Mouse (Mus musculus) embryo, embryonic 11.5 days (tissue): ENCODE results near the gene Strada.
"Not testable (repeated sequence)": the region's sequence is repeated elsewhere in the genome, so short reads cannot be mapped to it uniquely, and the experiment has no call there.

ENCODE experiments used
- DNase-seq: peaks from one replicate; pipeline ENCODE4 v3.0.0-alpha.2; 2012; ENCODE audit warnings: low read depth, low spot score

Gene Strada

GRCm38 (mm10) chr11:106202123-106202465 lies at the start of gene Strada:
Gene Strada (minus strand): TSS chr11:106202168.
- no peak for DNase-seq

DNA sequence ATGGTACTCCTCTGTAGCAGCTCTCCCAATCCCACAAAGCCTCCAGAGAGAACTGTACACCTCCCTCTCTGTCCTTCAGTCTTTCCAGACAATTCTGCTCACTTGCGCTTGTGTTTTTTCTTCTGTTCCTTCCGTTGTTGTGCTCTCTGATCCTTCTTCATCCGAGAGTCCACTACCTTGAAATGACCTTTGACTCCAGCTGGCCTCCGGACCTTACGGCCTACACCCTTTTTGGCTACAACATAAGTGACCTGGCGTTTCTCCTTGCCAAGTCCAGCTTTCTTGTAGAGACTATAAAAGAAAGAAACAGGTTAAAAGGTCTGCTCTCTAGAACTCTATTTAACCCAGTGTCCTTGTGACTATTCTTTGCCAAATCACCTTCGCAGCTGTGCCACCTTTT lies 47.4 kb upstream of the Strada start:
- no peak for DNase-seq

- no peak for DNase-seq
Measured at GRCm38 (mm10) chr11:106246834-106247233, 44.9 kb upstream of the Strada start.

DNA sequence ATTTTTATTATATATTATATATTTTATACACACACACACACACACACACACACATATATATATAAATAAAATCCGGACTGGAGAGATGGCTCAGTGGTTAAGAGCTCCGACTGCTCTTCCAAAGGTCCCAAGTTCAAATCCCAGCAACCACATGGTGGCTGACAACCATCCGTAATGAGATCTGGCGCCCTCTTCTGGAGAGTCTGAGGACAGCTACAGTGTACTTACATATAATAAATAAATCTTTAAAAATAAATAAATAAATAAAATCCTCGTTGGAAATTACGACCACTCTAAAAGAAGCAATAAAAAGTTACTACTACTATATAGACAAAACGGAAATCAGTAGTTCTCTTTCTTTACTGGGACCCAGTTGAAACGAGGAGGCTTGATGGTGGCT lies 32.0 kb upstream of the Strada start:
- not testable (repeated sequence) for DNase-seq

DNA sequence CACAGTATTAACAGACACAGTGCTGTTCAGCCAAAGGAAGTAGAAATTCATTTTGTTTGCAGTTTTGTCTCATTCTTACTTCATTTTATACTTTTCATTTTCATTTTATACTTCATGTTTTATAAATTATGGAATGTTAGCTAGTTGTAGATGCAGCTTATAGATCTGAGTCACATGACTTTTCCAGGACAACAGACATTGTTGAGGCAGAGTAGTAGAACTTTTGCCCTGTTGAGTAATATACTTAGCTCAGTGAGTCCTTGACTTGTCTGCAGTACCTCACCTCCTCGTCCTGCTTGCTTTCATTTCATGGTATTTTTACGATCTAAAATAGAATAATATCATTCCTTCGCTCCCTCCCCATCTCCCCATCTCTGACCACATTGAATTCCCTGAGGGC lies 18.6 kb upstream of the Strada start:
- DNase-seq, result no peak

- DNase-seq, result peak; percentile 92
Measured at GRCm38 (mm10) chr11:106216730-106217490, 14.9 kb upstream of the Strada start, which contains the start of gene Ddx42. Gene Ddx42 (plus strand): TSS chr11:106216926.

DNA sequence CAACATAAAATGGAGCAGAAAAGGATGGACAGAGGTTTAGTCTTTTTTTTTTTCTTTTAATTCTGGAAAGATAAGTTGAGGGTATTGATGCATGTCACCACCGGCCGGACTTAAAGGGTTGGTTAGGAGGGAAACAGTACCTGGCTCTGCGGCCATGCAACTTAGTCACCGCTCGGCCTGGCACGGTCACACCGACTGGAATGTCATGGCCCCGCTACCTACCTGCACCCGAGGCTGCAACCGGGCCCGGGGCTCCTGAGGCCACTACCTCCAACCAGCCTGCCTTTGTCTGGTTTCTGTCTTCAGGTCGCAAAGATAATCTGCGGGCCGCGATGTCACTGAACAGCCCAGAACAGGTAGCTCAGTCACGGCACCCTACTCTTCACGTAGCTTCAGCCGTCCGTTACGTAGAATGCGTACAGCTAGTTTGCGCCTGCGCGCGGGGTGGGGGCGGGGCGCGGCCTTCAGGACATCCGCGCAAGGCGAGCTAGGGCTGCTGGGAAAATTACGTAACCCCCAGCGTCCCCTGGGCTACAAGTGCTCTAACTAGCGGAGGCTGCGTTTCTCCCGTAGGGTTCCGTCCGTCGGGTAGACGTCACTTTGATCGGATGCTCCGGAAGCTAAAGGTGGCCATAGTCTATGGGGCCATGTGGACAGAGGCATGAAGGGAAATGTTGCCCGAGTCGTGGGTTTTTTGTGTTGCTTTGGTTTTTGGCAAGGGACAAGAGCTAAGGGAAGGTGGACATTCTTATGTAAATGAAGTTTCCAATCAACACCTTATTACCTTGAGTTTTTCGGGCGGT lies 14.2 kb upstream of the Strada start, which contains the start of gene Ccdc47:
TSS of gene Ccdc47 (minus strand) at position 418 of the 803 bp plus-strand sequence.
- peak; percentile 98 for DNase-seq

DNA sequence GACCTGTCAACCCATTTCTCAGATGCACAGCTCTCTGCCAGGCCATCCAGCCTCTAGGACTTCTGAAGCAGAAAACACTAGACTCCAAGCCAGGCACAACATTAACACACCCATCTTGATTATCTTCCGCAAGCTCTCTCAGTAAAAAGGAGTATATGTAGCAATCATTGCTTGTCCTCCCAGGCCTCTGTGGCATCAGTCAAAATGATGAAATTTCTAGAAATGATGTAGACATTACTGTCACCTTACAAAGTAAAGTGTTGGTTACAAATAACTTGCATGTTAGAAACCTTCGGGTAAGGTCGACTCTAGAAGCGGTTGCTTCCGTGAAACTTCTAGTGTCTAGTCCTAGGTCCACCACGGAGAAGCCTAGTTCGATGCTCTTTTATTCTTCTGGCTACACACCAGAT lies 13.5 kb upstream of the Strada start:
- DNase-seq, result no peak

GRCm38 (mm10) chr11:106214856-106215255 lies 12.9 kb upstream of the Strada start:
- DNase-seq, result no peak

- no peak for DNase-seq
Measured at GRCm38 (mm10) chr11:106212771-106213170, 10.8 kb upstream of the Strada start.

DNA sequence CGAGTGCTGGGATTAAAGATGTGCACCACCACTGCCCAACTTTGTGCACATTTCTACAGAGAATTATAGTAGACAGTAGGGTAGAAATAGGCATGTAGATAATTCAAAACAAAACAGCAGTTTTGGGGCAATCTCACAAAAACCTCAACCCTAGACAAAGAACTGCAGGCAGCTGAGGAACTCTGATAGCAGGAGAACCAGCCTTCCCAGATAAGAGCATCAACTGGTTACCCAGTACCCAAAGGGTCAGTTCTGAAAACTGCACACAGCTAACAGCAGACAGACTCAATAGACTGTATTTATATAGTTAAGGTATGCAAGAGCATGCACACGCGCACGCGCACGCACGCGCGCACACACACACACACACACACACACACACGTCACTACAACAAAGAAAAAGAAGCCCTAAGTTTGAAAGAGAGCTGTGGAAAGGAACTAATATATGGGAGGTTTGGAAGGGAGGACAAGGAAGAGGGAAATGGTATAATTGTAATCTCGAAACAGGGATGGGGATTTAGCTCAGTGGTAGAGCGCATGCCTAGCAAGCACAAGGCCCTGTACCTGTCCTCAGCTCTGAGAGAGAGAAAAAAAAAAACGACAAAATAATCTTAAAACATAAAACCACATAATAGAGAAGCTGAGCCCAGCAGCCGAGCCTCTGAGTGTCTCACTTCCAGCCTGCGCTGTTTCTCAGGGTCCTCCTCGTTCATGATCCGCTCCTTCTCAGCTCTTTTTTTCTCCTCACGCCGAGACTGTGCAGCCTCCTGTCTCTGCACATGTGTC lies 438 bp downstream of the Strada start:
- DNase-seq, result no peak

DNA sequence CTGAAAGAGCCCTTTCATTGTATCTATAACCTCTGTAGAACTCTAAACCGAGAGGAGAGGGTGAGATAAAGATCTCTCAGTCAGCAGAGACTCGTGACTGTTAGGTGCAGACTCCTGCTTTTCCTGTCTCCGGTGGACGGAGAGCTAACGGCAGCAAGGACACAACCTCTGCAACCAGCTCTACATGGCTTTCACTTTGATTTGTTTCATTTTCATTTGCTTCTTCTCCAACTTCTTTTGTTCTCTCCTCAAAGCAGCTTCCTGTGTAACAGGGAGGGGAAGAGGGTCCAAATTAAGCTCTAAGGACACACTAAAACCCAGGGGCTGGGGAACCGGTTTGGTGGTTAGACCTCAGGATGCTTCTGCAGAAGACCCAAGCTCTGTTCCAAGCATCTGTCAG lies 1.2 kb downstream of the Strada start:
- no peak for DNase-seq

- not testable (repeated sequence) for DNase-seq
Measured at GRCm38 (mm10) chr11:106199997-106200396, 2.0 kb downstream of the Strada start.

DNA sequence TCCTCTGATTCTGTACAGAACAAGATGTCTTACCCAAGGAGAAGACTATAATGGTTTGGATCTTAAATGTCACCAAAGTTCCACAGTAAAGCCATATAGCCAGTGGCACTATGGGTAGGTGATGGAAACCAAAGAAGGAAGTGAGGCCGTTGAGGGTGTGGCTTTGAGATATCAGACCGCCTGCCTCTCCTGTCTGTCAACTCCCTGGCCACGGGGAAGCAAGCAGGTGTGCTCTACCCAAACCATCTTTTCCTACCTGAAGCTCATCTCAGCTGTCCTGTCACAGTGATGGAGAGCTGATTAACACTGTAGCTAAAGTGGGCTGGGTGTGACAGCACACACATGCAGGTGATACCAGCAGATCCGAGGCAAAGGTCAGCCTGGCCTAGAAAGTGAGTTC lies 3.7 kb downstream of the Strada start:
- no peak for DNase-seq

DNA sequence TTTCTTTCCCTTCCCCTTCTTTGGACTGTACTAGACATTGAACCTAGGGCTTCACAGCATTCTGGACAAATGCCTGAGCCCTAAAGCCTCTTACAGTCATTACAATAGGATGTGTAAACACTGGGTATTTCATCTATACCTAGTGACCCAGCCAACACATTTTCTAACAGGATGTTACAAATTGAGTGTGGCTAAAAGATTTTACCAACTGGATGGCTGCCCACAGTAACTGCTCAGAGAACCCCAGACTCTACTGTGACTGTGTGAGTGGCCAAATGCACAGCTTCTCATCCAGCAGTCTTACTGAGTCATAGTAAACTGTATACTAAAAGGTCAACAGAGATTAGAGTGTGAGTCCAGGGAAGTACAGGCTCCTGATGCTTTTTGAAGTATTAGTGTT lies 6.6 kb downstream of the Strada start:
- no peak for DNase-seq

DNA sequence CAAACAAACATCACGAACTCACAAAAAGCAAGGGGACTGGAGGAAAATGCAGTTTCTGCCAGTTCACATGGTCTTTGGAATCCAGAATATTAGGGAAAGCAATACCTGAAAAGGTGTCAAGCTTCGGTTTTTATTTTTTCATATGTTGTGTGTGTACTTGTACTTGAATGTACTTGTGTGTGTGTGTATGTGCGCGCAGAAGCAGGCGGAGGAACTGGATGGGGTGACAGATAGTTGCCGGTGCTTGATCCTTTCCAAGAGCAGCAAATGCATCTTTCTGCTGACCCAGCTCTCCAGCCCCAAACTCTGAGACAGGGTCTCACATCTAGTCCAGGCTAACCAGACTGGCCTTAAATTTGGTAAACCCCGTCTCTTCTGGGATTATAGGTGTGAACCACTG lies 7.1 kb downstream of the Strada start:
- no peak for DNase-seq

DNA sequence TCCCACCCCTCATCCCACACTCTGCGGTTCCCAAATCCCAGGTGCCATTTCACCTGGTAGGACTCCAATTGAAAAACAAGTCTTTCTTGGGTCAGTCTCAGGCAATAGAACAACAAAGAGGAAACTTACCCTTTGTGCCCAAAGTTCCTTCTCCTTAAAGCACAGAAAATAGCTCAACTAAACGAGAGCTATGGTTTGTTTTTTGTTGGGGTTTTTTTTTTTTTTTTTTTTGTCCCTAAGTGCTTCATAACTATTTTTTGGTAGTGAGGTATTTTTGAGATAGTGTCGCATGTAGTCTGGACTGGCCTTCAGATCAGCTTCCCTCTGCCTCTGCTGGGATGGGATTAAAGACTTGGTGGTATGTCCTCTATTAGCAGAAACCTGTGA lies 7.8 kb downstream of the Strada start:
- no peak for DNase-seq

DNA sequence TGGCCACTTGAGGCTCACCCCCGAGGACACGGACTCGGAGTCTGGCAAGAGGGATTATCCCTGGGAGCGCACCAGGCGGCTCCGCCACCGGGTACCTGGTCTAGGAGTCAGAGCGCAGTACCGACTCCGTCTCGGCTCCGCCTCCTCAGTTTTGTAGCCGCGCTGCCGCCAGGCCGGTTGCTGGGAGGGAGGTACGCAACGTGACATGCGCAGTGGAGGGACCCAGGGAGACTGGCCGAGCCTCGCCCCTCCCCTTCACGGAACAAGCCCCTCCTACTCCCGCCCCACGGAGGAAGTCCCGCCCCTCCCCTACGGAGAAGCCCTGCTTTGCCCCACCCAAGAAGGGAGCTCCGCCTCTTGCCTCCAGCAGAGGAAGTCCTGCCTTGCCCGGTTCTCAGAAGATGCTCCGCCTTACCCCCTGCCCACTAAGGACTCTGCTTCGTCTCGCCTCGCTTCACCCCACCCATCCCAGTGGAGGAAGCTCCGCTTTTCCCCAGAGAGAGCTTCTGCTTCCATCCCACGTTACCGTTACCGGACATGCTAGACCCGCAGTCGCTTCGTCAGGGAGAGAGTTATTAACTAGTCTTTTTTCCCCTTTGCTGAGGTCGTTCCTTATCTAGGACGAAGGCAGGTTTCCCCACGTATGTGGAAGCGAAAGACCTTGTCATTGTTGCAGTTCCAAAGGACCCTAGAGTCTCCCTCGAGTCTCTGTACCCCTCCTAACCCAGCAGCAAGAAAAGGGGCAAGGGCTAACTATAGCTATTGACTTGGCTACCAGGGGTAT lies 8.4 kb downstream of the Strada start:
- DNase-seq, result peak; percentile 98

DNA sequence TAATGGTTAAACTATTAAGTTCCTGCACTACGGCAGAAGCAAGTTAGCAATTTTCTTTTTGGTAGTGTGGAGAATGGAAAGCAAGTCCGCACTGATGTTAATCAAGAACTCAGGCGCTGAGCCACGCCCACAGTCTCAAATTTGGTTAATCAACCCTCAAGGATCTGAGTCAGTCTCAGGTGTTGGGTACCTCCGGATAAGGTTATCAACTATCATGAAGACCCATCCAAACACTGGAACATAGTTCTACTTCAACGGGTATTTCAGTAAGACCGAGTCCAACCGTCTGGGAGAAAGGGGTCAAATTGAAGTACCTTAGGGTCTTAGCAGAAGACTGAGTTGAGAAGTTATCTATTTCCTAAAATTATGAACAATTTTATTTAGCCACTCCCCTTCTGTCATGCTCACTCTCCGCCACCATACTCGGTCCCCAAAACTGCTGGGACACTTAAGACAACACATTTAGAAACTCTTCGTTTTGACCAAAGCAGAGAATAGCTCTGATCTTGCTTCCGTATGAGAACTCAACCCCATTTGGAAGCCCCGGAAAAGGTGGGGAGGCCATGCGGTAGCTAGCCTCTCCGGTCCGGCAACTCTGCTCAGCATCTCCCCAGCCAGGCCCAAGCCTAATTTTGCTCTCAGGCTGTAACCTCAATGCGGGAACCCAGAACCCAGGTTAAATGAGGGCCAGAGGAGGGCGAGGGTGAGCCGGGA lies 9.2 kb downstream of the Strada start:
- DNase-seq, result no peak

- no peak for DNase-seq
Measured at GRCm38 (mm10) chr11:106192241-106192640, 9.7 kb downstream of the Strada start.

- DNase-seq, result no peak
Measured at GRCm38 (mm10) chr11:106191716-106192115, 10.3 kb downstream of the Strada start.
